Mouse (Mus musculus): ENCODE measurements around the gene Eml4.

The Eml4 gene

DNA sequence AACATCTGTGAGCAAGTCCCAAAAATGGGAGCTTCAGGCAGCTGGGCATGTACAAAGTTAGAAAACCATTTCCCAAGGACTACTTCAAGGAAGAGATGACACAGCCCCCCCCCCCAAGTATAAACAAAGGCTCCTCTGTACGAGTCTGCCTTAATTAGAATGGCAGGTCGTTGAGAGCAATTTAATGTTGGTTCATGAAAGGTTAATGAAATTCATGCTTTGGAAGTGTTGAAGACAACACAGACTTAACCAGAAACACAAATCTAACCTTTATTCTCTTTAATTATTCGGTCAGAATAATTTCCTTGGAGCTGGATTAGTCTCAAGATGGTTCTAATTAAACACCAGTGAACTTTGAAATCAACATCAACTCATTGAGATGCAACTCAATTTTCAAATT lies 137.0 kb downstream of the Eml4 start:
- DNase-seq (ENCODE audit: low read depth, low spot score): no peak

DNA sequence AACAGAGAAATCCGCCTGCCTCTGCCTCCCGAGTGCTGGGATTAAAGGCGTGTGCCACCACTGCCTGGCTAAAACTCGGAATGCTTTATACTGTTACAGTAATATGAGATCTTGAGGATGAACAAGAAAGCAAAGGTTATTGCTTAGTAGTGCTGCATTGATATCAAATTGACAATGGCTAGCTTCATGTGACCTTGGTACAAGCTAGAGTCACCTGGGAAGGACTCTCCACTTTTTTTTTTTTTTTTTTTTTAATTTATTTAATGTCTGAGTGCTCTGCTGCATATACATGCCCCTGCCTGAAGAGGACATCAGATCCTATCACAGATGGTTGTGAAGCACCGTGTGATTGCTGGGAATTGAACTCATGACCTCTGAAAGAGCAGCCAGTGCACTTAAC lies 148.2 kb downstream of the Eml4 start:
- no peak for DNase-seq (ENCODE audit: low read depth, low spot score)

DNA sequence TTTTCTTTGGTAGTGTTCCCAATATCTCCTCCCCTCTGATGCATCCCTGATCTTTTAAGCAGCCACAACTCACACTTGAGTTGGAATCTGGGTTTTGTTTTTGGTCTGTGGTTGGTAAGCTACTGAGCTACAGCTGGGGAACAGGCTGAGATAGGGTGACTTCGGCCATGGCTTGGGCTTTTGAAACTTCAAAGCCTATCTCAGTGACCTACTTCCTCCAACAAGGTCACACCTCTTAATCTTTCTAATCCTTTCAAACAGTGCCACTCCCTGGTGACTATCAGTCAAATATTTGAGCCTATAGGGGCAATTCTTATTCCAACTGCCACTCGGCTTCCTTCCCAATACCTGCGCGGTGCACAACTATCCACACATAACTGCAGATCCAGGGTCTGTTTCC lies 149.0 kb downstream of the Eml4 start:
- DNase-seq (ENCODE audit: low read depth, low spot score): no peak

DNA sequence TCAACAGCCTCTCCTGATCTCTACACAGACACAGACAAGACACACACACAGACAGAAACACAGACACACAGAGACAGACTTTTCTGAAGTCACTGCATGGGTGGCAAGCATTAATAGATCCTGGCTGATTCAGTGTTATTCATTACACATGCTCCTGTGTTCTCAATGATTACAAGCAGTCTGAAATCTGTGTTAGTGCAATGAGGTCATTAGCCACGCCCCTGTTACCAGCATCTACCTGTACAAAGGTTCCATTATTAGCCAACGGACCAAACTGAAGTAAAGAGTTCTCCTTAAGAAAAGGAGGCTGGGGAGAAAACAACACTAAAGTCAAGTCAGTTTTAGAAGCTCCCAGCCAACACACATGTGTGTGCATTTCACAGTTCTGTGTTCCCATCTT lies 153.0 kb downstream of the Eml4 start:
- DNase-seq (ENCODE audit: low read depth, low spot score): no peak

DNA sequence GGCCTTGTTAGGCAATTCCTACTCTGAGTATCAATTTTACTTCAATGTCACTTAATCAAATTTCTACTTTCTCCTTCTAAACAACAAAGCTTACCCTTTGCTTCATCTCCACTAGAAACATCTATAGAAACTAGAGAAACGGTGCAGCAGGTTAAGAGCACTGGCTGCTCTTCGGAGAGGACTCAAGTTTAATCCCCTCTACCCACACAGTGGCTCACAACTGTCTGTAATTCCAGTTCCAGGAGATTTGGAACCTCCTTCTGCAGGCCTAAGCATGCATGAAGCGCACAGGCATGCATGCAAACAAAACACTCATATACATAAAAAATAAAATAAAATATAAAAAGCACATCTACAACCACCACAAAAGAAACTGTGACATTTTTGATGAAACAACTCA lies 161.4 kb downstream of the Eml4 start:
- DNase-seq (ENCODE audit: low read depth, low spot score): no peak

DNA sequence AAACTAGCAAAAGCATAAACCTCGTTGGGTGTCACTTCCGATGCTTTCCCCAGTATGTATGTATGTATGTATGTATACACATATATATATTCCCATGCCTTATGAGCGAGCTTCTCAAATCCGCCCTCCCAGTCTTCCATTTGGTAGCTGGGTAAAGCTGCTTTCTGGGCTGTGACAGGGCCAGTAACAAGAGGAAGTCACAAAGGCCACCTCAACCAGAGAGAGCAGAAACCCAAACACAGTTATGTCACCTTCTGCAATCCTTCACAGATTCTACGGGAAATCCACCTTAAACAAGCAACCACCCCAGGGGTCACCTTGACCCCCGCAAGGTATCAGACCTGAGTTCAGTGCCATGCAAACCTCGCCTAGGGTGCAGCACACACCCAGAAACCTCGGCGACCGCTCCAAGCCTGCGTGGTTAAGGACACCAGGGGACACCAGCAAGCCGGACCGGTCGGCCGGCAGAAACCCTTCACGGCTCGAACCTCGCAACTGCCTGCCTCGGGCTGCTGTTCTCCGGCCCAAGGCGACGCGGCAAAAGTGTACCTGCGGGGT lies 163.0 kb downstream of the Eml4 start:
- no peak for DNase-seq (ENCODE audit: low read depth, low spot score)

DNA sequence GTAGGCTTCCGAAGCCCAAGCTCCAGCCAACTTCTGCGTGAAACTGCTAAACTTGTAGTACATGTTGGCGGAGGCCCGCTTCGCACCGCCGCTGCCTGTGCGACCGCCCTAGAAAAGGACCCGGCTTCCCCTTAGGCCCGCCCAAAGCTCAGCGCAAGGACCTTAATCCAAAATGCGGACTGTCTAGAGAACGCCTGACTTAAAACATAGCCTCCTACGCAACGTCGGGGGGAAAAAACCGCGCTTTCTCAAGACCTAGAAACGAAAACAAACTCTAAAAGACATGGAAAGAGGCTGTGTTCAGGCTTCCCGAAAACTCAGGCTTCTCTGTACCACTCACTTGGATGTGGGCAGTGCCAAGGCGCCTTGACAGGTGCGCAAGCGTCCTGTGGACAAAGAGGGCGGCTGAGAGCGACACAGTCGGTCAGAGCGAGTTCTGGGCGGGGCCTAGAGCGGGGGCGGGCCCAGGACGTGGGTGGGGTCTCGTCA lies 163.5 kb downstream of the Eml4 start:
- DNase-seq (ENCODE audit: low read depth, low spot score): peak; percentile 96

DNA sequence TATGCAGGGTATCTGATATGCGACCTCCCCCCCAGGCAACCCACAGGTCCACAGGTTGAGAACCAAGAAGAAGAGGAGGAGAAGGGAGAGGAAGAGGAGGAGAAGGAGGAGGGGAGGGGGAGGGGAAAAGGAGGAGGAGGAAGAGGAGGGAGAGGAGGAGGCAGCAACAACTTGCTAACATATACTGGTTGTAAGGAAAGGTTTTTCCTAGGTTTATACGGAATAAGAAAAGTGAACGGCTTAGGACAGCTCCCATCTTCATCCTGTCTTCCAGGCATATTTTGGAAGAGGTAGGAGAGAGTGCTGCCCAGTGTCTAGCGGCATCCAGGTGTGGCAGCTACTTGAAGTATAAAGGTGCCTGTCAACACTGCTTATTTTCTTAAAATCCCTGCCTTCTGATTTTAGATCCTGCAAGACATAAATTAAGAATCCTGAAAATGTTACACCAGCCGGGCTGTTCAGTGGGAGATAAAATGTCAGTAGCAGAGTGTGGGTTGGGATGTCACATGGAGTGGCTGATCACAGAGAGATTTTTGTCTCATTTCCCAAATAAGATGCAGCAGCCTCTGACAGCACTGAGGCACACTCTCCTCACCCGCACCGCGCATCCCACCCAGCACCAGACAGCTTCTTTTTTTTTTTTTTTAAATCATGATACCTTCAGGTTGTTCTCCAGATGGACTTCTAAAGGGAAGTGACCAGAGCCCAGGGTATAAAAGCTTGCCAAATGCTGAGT lies 166.7 kb downstream of the Eml4 start, which contains the start of gene Cox7a2l:
Cox7a2l (minus strand) TSS at position 51 of the 736 bp plus-strand sequence.
- no peak for DNase-seq (ENCODE audit: low read depth, low spot score)

DNA sequence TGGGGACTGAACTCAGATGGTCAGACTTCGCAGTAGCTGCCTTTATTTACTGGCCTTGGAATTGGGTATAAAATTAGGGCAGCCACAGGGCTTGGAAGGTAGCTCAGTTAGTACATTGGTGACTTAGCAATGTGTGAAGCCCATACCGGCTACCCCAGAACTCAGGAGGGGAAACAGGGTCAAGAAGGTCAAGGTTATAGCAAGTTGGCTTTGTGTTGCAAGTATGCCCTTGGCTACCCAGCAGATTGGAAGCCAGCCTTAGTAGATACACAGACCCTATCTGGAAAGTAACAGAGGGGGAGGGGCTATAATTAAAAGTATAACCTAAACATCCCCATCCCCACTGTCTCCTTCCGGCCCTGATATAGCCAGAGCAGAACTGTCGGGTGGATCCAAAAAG lies 171.2 kb downstream of the Eml4 start:
- DNase-seq (ENCODE audit: low read depth, low spot score): no peak

DNA sequence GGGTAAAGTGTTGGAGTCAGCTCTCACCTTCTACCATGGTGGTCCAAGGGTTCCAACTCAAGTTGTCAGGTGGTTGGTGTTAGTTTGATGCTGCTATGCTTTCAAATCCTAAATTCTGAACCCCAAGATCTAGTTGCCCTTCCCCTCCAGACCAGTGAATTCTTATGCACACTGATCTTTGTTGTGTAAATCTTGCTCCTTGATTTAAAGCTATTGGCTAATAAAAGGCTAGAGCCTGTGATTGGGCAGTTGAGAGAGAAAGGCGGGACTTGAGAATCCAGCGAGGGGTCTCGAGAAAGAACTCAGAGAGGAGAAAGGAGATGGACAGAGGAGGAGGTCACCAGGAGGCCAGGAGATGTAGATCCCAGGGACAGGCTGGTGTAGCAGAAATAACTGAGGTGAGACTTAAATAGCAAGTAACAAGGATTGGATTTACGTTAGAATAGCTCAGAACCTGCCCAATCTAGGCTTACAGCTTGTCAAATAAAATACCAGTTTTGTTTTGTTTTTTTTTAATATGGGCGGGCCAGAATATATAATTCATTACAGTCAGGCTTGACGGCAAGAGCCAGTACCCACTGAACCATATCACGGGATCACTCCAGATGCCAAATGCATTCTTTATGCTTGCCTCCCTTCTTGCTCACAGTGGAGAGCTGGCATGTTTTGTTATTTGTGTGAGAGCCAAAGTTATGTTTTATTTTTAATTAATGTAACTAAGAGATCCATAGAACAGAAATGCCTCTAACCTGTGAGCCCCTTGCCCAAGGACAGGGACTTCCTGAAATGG lies 172.1 kb downstream of the Eml4 start:
- DNase-seq (ENCODE audit: low read depth, low spot score): no peak

DNA sequence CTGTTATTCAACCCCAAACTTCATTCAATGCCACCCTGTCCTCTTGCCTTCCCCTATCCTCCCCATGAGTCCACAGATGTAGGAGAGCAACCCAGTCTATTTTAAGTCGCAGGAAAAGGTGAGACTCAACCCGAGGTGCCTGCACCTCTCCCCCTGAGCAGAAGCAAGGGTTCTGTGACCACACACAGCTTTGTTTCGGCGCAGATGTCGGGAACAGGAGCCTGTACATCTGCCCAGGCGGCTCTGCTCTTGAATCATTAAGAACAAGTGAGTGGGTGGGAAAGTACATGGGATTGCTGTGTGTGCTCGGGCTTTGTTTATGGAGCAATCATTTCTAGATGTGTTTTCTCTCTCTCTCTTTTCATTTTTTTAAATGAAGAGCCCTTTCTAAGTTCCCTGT lies 174.0 kb downstream of the Eml4 start:
- no peak for DNase-seq (ENCODE audit: low read depth, low spot score)

DNA sequence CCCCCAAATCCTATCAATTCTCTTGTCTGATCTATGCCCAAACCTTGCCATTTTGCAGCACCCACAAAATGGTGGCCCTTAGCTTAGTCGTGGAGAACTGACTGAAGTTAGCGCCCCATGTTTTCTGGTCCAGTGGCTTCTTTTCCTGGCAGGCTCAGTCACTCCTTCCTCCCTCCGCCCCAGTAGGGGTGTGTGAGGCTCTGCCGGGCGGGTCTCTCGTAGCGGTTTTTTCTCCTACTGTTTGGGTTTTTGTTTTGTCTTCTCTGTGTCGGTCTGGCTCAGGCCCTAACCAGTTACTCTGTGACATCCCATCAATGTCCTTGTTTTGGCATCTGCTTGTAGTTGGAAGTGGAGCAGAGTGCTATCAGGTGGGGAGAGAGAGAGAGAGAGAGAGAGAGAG lies 174.9 kb downstream of the Eml4 start:
- peak; percentile 40 for DNase-seq (ENCODE audit: low read depth, low spot score)

DNA sequence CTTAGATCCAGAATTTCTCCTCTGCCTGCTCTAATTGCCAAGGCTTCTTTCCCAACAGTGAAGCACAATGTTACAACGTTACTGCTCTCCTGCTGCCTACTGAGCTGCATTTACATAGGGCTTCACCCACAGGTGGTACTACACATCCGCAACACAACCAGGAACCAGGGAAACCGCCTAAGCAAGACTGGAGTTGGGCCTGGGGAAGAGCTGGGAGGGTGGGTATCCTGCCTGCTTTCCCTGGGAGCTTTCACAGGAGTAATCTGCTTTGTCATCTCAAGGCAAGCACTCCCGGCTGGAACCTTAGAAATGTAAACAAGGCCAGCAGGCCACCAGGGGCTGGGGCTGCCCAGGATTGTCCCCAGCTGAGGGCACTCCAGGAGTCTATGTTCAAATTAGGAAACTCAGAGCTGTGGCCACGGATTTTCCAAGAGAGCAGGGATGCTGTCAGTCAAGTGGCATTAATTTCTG lies 175.4 kb downstream of the Eml4 start:
- peak; percentile 44 for DNase-seq (ENCODE audit: low read depth, low spot score)

DNA sequence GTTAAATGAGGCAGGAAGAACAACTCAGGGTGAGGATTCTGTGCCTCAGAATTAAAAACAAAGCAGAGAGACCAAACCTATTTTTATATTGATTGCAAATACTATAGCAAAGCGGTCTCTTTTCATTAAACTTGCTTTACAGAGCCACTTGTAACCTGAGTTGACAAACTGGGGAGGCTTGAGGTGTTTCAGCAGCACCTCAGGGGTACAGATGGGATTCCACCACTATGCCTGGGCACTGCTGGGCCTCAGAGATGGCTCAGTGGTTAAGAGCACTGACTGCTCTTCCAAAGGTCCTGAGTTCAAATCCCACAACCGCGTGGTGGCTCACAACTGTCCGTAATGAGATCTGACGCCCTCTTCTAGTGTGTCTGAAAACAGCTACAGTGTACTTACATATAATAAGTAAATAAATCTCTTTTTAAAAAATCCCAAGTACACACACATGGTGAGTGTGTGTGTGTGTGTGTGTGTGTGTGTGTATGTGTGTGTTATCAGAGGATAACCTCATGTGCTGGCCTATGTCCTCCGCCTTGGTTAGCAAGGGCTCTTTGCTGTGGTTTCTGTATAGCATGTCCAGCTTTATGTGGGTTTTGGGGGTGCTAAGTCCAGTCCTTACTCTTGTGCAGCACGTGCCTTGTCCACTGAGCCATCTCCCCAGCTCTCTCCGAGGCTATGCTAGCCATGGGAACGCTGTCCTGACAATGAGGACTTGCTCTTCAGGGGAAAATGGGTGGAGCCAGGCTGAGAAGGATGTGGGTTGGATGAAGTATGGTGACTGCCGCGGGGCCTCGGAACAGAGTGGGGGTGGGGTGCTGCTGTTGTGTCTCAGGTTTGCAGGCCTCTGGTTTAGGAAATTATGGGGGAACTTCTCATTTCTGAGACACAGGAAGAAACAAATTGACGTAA lies 176.1 kb downstream of the Eml4 start:
- DNase-seq (ENCODE audit: low read depth, low spot score): peak; percentile 89

DNA sequence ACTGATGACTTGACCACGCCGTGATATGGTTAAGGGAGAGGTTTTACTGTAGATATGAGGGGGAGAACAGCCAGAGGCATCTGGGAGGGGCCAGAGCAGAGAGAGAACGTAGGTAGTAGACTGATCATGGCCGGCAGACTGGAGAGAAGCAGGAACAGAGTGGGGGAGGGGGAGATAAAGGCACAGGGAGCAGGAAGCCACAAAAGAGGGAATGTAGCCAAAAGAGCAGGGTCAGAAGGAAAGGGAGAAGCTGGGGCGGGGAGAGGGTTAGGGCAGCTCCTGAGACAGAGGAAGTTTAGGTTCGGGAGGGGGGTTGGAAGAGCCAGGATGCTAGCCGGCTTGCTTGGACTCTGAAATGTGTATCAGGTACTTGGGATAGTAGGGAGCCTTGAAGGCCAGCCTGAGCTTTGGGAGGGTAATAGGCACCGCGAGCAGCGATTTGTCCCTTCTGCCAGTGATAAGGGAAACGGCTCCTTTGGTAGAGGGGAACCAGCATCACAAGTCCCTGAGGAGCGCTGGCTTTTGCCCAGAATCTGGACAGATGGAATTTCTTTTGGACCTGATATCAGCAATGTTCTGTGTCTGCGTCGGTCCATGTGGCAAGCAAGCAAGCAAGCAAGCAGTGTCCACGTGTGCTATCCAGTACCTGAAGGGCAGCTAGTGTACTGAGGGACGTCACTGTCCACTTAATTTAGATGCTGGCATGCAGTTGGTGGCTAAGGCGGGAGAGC lies 177.1 kb downstream of the Eml4 start:
- peak; percentile 45 for DNase-seq (ENCODE audit: low read depth, low spot score)

Measured in CD4-positive, CD25-positive, alpha-beta regulatory T cell, adult 2 months (primary cell).